Mouse (Mus musculus) stomach, embryonic 15.5 days (tissue): ENCODE data around the gene Plcd3. TPM values are rescaled to one million over a fixed set of nuclear protein-coding genes. Genes with fewer than 3 reads are reported as not detected.
A peak's percentile ranks its signal among the peaks of the same experiment; 100 is the strongest.

Source experiments
- ATAC-seq: fragments of 200-750 bp; cut with Nextera tagmentation; 2 replicates; pipeline ENCODE4 v1.8.0; 2017; ENCODE audit warnings: low read depth, moderate number of reproducible peaks, moderate TSS enrichment; ENCODE audit not compliant: insufficient read depth, low FRiP score
- H3K27ac ChIP-seq: fragments of 300-500 bp; sonication (generic); 2 replicates; pipeline ENCODE4 v1.5.1; 2015; ENCODE audit warnings: mild to moderate bottlenecking, inconsistent platforms
- H3K27me3 ChIP-seq: fragments of 300-500 bp; sonication (generic); replicated peaks from 2 replicates; pipeline ENCODE4 v1.6.1; 2015; ENCODE audit warnings: inconsistent platforms
- H3K36me3 ChIP-seq: fragments of 300-500 bp; sonication (generic); 2 replicates; pipeline ENCODE4 v1.6.1; 2015; ENCODE audit warnings: inconsistent platforms
- H3K4me1 ChIP-seq: fragments of 300-500 bp; sonication (generic); 2 replicates; pipeline ENCODE4 v1.6.1; 2015; ENCODE audit warnings: inconsistent platforms
- H3K4me2 ChIP-seq: fragments of 300-500 bp; sonication (generic); 2 replicates; pipeline ENCODE4 v1.6.1; 2015; ENCODE audit warnings: mild to moderate bottlenecking, inconsistent platforms
- H3K4me3 ChIP-seq: fragments of 300-500 bp; sonication (generic); replicated peaks from 2 replicates; pipeline ENCODE4 v1.5.1; 2015; ENCODE audit warnings: inconsistent platforms
- H3K9ac ChIP-seq: fragments of 300-500 bp; sonication (generic); 2 replicates; pipeline ENCODE4 v1.6.1; 2015; ENCODE audit warnings: inconsistent platforms
- H3K9me3 ChIP-seq: fragments of 300-500 bp; sonication (generic); 2 replicates; pipeline ENCODE4 v1.6.1; 2016; ENCODE audit warnings: inconsistent platforms
- WGBS: fragments of 180-500 bp; shearing (Covaris S2); methylation state at CpG from one replicate; pipeline ENCODE4 v1.1.7; 2015; 5-methylcytosine and 5-hydroxymethylcytosine counted together
- polyA plus RNA-seq: library from polyadenylated mRNA; unstranded; fragments of >200 nt; fragmentation: Nextera tagmentation; extraction: Ambion mirVana; gene quantifications from 2 replicates; pipeline ENCODE4 v1.2.1, GENCODE M21; 2015

Plcd3 gene
- polyA plus RNA-seq, 1 experiment from 2014 or later = 3.6 TPM

GRCm38 (mm10) chr11:103069731-103070130 is 31.7 kb downstream of the Plcd3 start:
- no peak overlapping the region for H3K4me2 ChIP-seq
- H3K4me3 ChIP-seq = no peak overlapping the region
- H3K4me1 ChIP-seq = no peaks in the 10 kb centered on the region
- H3K9me3 ChIP-seq = no peaks in the 10 kb centered on the region
- H3K27me3 ChIP-seq = no peaks in the 10 kb centered on the region
- no peak for ATAC-seq
- no peak overlapping the region for H3K27ac ChIP-seq
- no peak overlapping the region for H3K9ac ChIP-seq
- WGBS = 89% methylated on average over 2 of the region's 2 CpGs
- H3K36me3 ChIP-seq = peaks cover 47% of the 10 kb centered on the region

- Histone ChIP-seq H3K9me3 (no peaks in the 10 kb centered on the region), H3K4me2 (no peak overlapping the region), H3K27me3 (no peaks in the 10 kb centered on the region), H3K27ac (no peak overlapping the region), H3K36me3 (peaks cover 55% of the 10 kb centered on the region), H3K4me3 (no peak overlapping the region), H3K4me1 (no peaks in the 10 kb centered on the region), H3K9ac (no peak overlapping the region)
- 92% methylated on average over 11 of the region's 11 CpGs for WGBS
- no peak for ATAC-seq
Measured at GRCm38 (mm10) chr11:103068884-103069283, 32.6 kb downstream of the Plcd3 start.

GRCm38 (mm10) chr11:103068272-103068671 is 33.2 kb downstream of the Plcd3 start:
- no peak overlapping the region for H3K4me2 ChIP-seq
- H3K27ac ChIP-seq = no peak overlapping the region
- peaks cover 61% of the 10 kb centered on the region for H3K36me3 ChIP-seq
- H3K4me1 ChIP-seq = no peaks in the 10 kb centered on the region
- no peak overlapping the region for H3K4me3 ChIP-seq
- 88% methylated on average over 4 of the region's 4 CpGs for WGBS
- no peaks in the 10 kb centered on the region for H3K9me3 ChIP-seq
- ATAC-seq = no peak
- no peaks in the 10 kb centered on the region for H3K27me3 ChIP-seq
- H3K9ac ChIP-seq = no peak overlapping the region

GRCm38 (mm10) chr11:103067457-103068001 is 33.9 kb downstream of the Plcd3 start:
- H3K4me2 ChIP-seq = no peak overlapping the region
- H3K4me3 ChIP-seq = no peak overlapping the region
- H3K36me3 ChIP-seq = peaks cover 65% of the 10 kb centered on the region
- H3K27me3 ChIP-seq = no peaks in the 10 kb centered on the region
- WGBS = 72% methylated on average over 8 of the region's 8 CpGs
- H3K9ac ChIP-seq = no peak overlapping the region
- no peaks in the 10 kb centered on the region for H3K9me3 ChIP-seq
- H3K27ac ChIP-seq = no peak overlapping the region
- H3K4me1 ChIP-seq = no peaks in the 10 kb centered on the region
- no peak for ATAC-seq

- 94% methylated on average over 6 of the region's 6 CpGs for WGBS
- ATAC-seq = no peak
- H3K36me3 ChIP-seq = peaks cover 66% of the 10 kb centered on the region
- H3K4me3 ChIP-seq = no peak overlapping the region
- H3K9me3 ChIP-seq = no peaks in the 10 kb centered on the region
- H3K9ac ChIP-seq = no peak overlapping the region
- H3K27me3 ChIP-seq = no peaks in the 10 kb centered on the region
- no peak overlapping the region for H3K27ac ChIP-seq
- no peak overlapping the region for H3K4me2 ChIP-seq
- no peaks in the 10 kb centered on the region for H3K4me1 ChIP-seq
Measured at GRCm38 (mm10) chr11:103067051-103067361, 34.5 kb downstream of the Plcd3 start.

GRCm38 (mm10) chr11:103066191-103067050 is 35.0 kb downstream of the Plcd3 start:
- no peaks in the 10 kb centered on the region for H3K27me3 ChIP-seq
- no peak overlapping the region for H3K4me2 ChIP-seq
- no peak for ATAC-seq
- H3K4me1 ChIP-seq = no peaks in the 10 kb centered on the region
- no peaks in the 10 kb centered on the region for H3K9me3 ChIP-seq
- H3K4me3 ChIP-seq = no peak overlapping the region
- H3K9ac ChIP-seq = no peak overlapping the region
- 90% methylated on average over 14 of the region's 14 CpGs for whole genome bisulfite sequencing
- peaks cover 72% of the 10 kb centered on the region for H3K36me3 ChIP-seq
- H3K27ac ChIP-seq = no peak overlapping the region

GRCm38 (mm10) chr11:103058499-103059085 is 42.9 kb downstream of the Plcd3 start:
- Histone ChIP-seq H3K9me3 (no peaks in the 10 kb centered on the region), H3K9ac (no peak overlapping the region), H3K27me3 (no peaks in the 10 kb centered on the region), H3K36me3 (peaks cover 62% of the 10 kb centered on the region), H3K4me2 (no peak overlapping the region), H3K4me1 (no peaks in the 10 kb centered on the region), H3K4me3 (no peak overlapping the region), H3K27ac (no peak overlapping the region)
- WGBS = 66% methylated on average over 3 of the region's 3 CpGs
- ATAC-seq = no peak

- Histone ChIP-seq H3K4me2 (no peak overlapping the region), H3K4me1 (no peaks in the 10 kb centered on the region), H3K27me3 (no peaks in the 10 kb centered on the region), H3K4me3 (no peak overlapping the region), H3K27ac (no peak overlapping the region), H3K9me3 (no peaks in the 10 kb centered on the region), H3K9ac (no peak overlapping the region), H3K36me3 (peaks cover 66% of the 10 kb centered on the region)
- ATAC-seq = no peak
- 95% methylated on average over 7 of the region's 7 CpGs for WGBS
Measured at GRCm38 (mm10) chr11:103056636-103057035, 44.8 kb downstream of the Plcd3 start.

GRCm38 (mm10) chr11:103054798-103055197 is 46.7 kb downstream of the Plcd3 start:
- Histone ChIP-seq H3K4me1 (no peaks in the 10 kb centered on the region), H3K9ac (no peak overlapping the region), H3K36me3 (peaks cover 60% of the 10 kb centered on the region), H3K4me2 (no peak overlapping the region), H3K27me3 (no peaks in the 10 kb centered on the region), H3K27ac (no peak overlapping the region), H3K9me3 (no peaks in the 10 kb centered on the region), H3K4me3 (no peak overlapping the region)
- peak; percentile 40; the same call in 1 of the 2 replicates for ATAC-seq
- WGBS = 47% methylated on average over 6 of the region's 6 CpGs

- H3K9ac ChIP-seq = no peak overlapping the region
Measured at GRCm38 (mm10) chr11:103053191-103054076, 48.0 kb downstream of the Plcd3 start.

GRCm38 (mm10) chr11:103052078-103052477 is 49.4 kb downstream of the Plcd3 start:
- Histone ChIP-seq H3K27me3 (no peaks in the 10 kb centered on the region), H3K27ac (no peak overlapping the region), H3K4me2 (no peak overlapping the region), H3K9ac (no peak overlapping the region), H3K4me3 (no peak overlapping the region), H3K9me3 (no peaks in the 10 kb centered on the region), H3K4me1 (no peaks in the 10 kb centered on the region), H3K36me3 (peaks cover 46% of the 10 kb centered on the region)
- 91% methylated on average over 6 of the region's 6 CpGs for WGBS
- no peak for ATAC-seq

More at GRCm38 (mm10) chr11:103053191-103054076, 48.0 kb downstream of the Plcd3 start:
- ATAC-seq = no peak
- WGBS = 87% methylated on average over 18 of the region's 18 CpGs
- Histone ChIP-seq H3K27ac (no peak overlapping the region), H3K4me2 (no peak overlapping the region), H3K4me3 (no peak overlapping the region), H3K4me1 (no peaks in the 10 kb centered on the region), H3K36me3 (peaks cover 56% of the 10 kb centered on the region), H3K9me3 (no peaks in the 10 kb centered on the region), H3K27me3 (no peaks in the 10 kb centered on the region)
